Mouse (Mus musculus) megakaryocyte, adult 5-6 weeks (primary cell): ENCODE data around the gene Evi2a. TPM values are rescaled to one million over a fixed set of nuclear protein-coding genes. Genes with fewer than 3 reads are reported as not detected.

ENCODE experiments used
- ATAC-seq: 2 replicates; pipeline ENCODE4 v1.8.0; 2016; ENCODE audit warnings: mild to moderate bottlenecking, inconsistent platforms; ENCODE audit not compliant: poor library complexity, severe bottlenecking
- total RNA-seq, 2 experiments: library from RNA; stranded (forward) in 1 of 2; stranded (reverse) in 1 of 2; fragments of 153-499, 151-499 nt in 1 of 2; fragments of 221-1000, 200-1000 nt in 1 of 2; gene quantifications; 2 replicates each; pipeline versions ENCODE4 v1.2.3 to v1.2.4; 2015 to 2017

Evi2a gene
- total RNA-seq (2015) (248 and 296 TPM in 2 replicates), total RNA-seq (2017) (242 and 257 TPM in 2 replicates)

GRCm38 (mm10) chr11:79530333-79530761 lies at the start of gene Evi2a, which contains the start of gene Evi2:
TSS of gene Evi2a (minus strand) at chr11:79530609.
TSS of gene Evi2 (minus strand) at chr11:79530589.
- ATAC-seq: peak; percentile 76

GRCm38 (mm10) chr11:79577741-79578140 lies 47.3 kb upstream of the Evi2a start:
- ATAC-seq: peak; percentile 92

- ATAC-seq: no peak
Measured at GRCm38 (mm10) chr11:79575383-79576073, 45.1 kb upstream of the Evi2a start.

- peak; percentile 71 for ATAC-seq
Measured at GRCm38 (mm10) chr11:79573836-79574235, 43.4 kb upstream of the Evi2a start.

GRCm38 (mm10) chr11:79570319-79570718 lies 39.9 kb upstream of the Evi2a start:
- ATAC-seq: peak; percentile 52

GRCm38 (mm10) chr11:79568197-79568911 lies 37.9 kb upstream of the Evi2a start:
- no peak for ATAC-seq

- ATAC-seq: no peak
Measured at GRCm38 (mm10) chr11:79566947-79567346, 36.5 kb upstream of the Evi2a start.

- ATAC-seq: no peak
Measured at GRCm38 (mm10) chr11:79563493-79563892, 33.1 kb upstream of the Evi2a start.

GRCm38 (mm10) chr11:79560536-79560935 lies 30.1 kb upstream of the Evi2a start:
- ATAC-seq: no peak

GRCm38 (mm10) chr11:79552622-79553021 lies 22.2 kb upstream of the Evi2a start:
- no peak for ATAC-seq

GRCm38 (mm10) chr11:79536293-79536692 lies 5.9 kb upstream of the Evi2a start:
- ATAC-seq: no peak

- ATAC-seq: no peak
Measured at GRCm38 (mm10) chr11:79535554-79535953, 5.1 kb upstream of the Evi2a start.

- no peak for ATAC-seq
Measured at GRCm38 (mm10) chr11:79533950-79534690, 3.7 kb upstream of the Evi2a start.

- no peak for ATAC-seq
Measured at GRCm38 (mm10) chr11:79533311-79533710, 2.9 kb upstream of the Evi2a start.

GRCm38 (mm10) chr11:79531485-79531884 lies 1.1 kb upstream of the Evi2a start:
- ATAC-seq: no peak

- no peak for ATAC-seq
Measured at GRCm38 (mm10) chr11:79530774-79531173, 365 bp upstream of the Evi2a start.

GRCm38 (mm10) chr11:79529736-79530135 lies 673 bp downstream of the Evi2a start:
- no peak for ATAC-seq

GRCm38 (mm10) chr11:79529226-79529625 lies 1.2 kb downstream of the Evi2a start:
- no peak for ATAC-seq

- no peak for ATAC-seq
Measured at GRCm38 (mm10) chr11:79528601-79529000, 1.8 kb downstream of the Evi2a start.

- peak; percentile 77 for ATAC-seq
Measured at GRCm38 (mm10) chr11:79527739-79528384, 2.5 kb downstream of the Evi2a start.
